Mouse (Mus musculus) heart, postnatal 25 days (tissue): ENCODE data around the gene Dgkg. TPM values are rescaled to one million over a fixed set of nuclear protein-coding genes. Genes with fewer than 3 reads are reported as not detected.

ENCODE experiments used
- microRNA-seq: library from miRNA; unstranded; fragments of <30 nt; microRNA quantifications from one replicate; pipeline ENCODE4 v1.2.0, GENCODE M21; 2022
- total RNA-seq, 2 experiments: library from RNA; stranded (reverse); gene quantifications; 2 replicates each; pipeline ENCODE4 v1.2.3; 2021

The Dgkg gene
- total RNA-seq, 2 experiments from 2014 or later, result 0.50 to 0.57 TPM

Small RNAs within 50 kb of the gene (microRNA-seq; reads per million reads assigned to microRNA genes)
- not detected for gene Mir6362
- gene Mir8095, result not detected

Other genes starting within 250 kb of the Dgkg start
- gene Etv5, start 217.5 kb downstream of the Dgkg start, total RNA-seq, result 10 to 100 TPM; 12.3 to 12.6 TPM
- gene Crygs, start 154.4 kb upstream of the Dgkg start, total RNA-seq, result not detected
- 10 to 100 TPM; 11.1 to 13.4 TPM for gene Tbccd1, start 200.4 kb upstream of the Dgkg start, total RNA-seq
- 10 to 100 TPM; 54.0 to 65.7 TPM for gene Dnajb11, start 200.6 kb upstream of the Dgkg start, total RNA-seq
- gene Ahsg, start 234.1 kb upstream of the Dgkg start, total RNA-seq, result 10 to 100 TPM in 1 of 2 experiments, 1 to 10 TPM in 1; 9.7 to 11.6 TPM